Mouse (Mus musculus): ENCODE results near the gene Kcnk18. TPM values are rescaled to one million over a fixed set of nuclear protein-coding genes. Genes with fewer than 3 reads are reported as not detected.

The Kcnk18 gene
- polyA plus RNA-seq (2016; fragmentation: Nextera tagmentation; extraction: Ambion mirVana): not detected in 2 replicates

DNA sequence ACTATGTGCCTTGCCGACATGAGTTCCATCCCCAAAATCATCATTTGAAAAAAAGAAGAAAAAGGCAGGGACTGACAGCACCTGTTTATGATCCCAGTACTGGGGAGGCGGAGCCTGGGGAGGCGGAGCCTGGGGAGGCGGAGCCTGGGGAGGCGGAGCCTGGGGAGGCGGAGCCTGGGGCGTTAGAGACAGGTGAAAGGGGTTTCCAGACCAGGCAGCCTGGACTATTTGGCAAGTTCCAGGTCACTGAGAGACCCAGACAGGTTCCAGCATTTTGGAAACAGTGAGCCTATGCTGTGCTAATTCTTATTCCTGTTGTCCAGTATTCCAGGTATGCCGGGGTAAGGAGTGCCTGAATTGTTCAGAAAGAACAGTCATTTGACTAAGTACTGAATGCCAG is at the start of gene Kcnk18:
TSS of gene Kcnk18 (plus strand) at position 224 of the 400 bp plus-strand sequence.
- Histone ChIP-seq H3K4me3 (no peak within 1 kb of the TSS), H3K27me3 (ENCODE audit: insufficient read depth, poor library complexity, severe bottlenecking) (peaks cover 40% of the 10 kb centered on the region), H3K27ac (no peak within 1 kb of the TSS), H3K4me1 (replicated peaks) (peaks cover 14% of the 10 kb centered on the region), H3K9me3 (0 out of 2 replicates have a peak, but pooled peaks cover 3% of the 10 kb centered on the region), H3K36me3 (no peaks in the 10 kb centered on the region)
- WGBS: 89% methylated on average over 8 of the region's 8 CpGs
- no peak for DNase-seq (ENCODE audit: low spot score)

GRCm38 (mm10) chr19:59169936-59170765 is 48.9 kb upstream of the Kcnk18 start, which contains the start of gene Vax1:
Gene Vax1, minus strand, starts transcription at chr19:59170056.
- H3K4me1 ChIP-seq (replicated peaks): peaks cover 49% of the 10 kb centered on the region
- no peaks in the 10 kb centered on the region for H3K9me3 ChIP-seq
- H3K36me3 ChIP-seq: no peaks in the 10 kb centered on the region
- DNase-seq (ENCODE audit: low spot score): peak; percentile 60
- peak within 1 kb of the TSS; percentile 29; the same call in 1 of the 2 replicates for H3K27ac ChIP-seq
- under 1% methylated on average over 54 of the region's 54 CpGs for WGBS
- H3K27me3 ChIP-seq (ENCODE audit: insufficient read depth, poor library complexity, severe bottlenecking): peaks cover 100% of the 10 kb centered on the region
- peak within 1 kb of the TSS; percentile 43 for H3K4me3 ChIP-seq

DNA sequence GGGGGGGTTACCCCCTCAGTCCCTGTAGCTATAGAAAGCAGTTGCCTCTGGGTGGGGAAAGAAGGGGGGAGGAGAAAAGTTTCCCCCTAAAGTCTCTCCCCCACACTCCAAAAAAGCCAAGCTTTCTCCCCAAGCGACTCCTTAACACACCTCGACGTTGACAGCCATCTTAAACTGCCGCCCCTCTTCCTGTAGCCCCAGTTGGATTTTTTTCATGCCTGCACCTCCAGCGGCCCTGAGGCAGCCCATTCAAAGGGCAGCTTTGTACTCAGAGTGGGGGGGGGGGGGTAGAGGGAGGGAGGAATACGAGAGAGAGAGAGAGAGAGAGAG is 48.3 kb upstream of the Kcnk18 start:
- Histone ChIP-seq H3K27me3 (ENCODE audit: insufficient read depth, poor library complexity, severe bottlenecking) (peaks cover 100% of the 10 kb centered on the region), H3K9me3 (no peaks in the 10 kb centered on the region), H3K27ac (no peak overlapping the region; the same call in 1 of the 2 replicates), H3K4me3 (no peak overlapping the region; the same call in 1 of the 2 replicates), H3K36me3 (no peaks in the 10 kb centered on the region), H3K4me1 (replicated peaks) (peaks cover 48% of the 10 kb centered on the region)
- DNase-seq (ENCODE audit: low spot score): peak; percentile 39
- WGBS: 1% methylated on average over 6 of the region's 6 CpGs

DNA sequence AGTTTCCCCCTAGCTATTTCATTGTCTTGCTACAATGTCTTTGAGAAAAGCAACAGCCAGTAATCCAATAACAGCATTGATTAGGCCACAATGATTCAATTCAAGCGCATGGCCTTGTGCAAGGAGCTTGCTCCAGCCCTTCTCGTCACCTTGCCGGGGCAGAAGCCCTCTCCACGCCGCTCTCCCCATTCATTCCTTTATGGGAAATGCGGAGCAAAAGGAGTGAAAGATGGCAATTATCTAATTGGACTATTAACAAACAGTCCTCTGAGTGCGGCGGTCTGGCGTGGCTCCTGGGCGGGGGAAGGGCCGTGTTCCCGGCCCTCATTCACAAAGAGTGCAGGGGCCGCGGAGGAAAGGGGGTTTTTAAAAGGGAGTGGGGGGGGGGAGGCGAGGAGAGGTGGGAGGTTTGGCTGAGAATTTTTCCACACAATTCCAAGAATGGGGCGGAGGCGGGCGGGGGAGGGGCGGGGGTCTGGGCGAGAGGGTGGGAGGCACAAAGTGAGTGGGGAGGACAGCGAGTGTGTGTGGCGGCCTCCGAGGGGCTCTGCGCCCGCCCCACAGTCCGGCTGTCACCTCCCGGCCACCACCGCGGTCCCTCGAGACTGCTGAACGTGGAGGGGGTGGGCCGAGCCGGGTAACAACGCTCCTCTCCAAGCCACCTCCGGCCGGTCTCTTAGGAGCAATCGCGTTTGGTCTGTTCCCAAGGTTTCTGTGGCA is 47.7 kb upstream of the Kcnk18 start:
- H3K9me3 ChIP-seq: no peaks in the 10 kb centered on the region
- no peak overlapping the region for H3K27ac ChIP-seq
- peak; percentile 53 for DNase-seq (ENCODE audit: low spot score)
- H3K4me1 ChIP-seq (replicated peaks): peaks cover 42% of the 10 kb centered on the region
- H3K27me3 ChIP-seq (ENCODE audit: insufficient read depth, poor library complexity, severe bottlenecking): peaks cover 100% of the 10 kb centered on the region
- H3K4me3 ChIP-seq: peak overlapping the region; percentile 35
- under 1% methylated on average over 38 of the region's 38 CpGs for WGBS
- no peaks in the 10 kb centered on the region for H3K36me3 ChIP-seq

DNA sequence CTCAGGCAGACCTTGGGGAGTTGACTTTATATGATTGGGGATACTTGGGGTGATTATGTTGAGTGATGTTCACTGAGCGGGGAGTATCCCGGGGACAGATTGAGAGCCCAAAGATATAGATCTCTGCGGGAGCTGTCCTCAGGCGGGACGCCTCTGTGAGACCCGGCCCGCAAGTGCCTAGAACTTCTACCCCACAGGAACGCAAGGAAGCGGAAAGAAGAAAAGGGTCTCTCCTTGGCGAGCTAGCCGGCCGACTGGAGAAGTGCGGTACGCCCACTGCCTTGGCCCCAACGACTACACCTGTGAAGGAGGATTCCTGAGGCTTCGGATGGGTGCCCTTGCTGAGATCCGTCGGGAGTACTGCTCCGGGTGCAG is 47.2 kb upstream of the Kcnk18 start:
- Histone ChIP-seq H3K4me3 (peak overlapping the region; percentile 35), H3K36me3 (no peaks in the 10 kb centered on the region), H3K27me3 (ENCODE audit: insufficient read depth, poor library complexity, severe bottlenecking) (peaks cover 100% of the 10 kb centered on the region), H3K4me1 (replicated peaks) (peaks cover 37% of the 10 kb centered on the region), H3K27ac (no peak overlapping the region), H3K9me3 (no peaks in the 10 kb centered on the region)
- WGBS: under 1% methylated on average over 19 of the region's 19 CpGs
- peak; percentile 52 for DNase-seq (ENCODE audit: low spot score)

DNA sequence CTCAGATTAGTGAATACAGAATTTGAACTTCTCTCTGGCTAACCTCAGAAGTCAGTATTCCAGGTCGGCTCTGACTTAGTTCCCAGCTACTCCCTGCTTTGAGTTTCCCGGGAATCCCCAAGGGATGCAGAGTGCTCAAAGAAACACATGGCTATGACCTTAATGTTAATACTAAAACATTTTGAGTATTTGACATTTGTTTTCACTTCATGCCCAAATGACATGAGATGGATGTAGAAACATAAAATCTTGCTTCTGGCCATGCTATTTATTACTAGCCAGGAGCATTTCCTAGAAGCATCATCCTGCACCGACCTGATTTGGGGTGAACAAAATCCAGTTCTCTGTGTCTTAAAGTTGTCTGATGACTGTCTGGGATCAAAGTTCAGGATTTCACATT is 46.2 kb upstream of the Kcnk18 start:
- no peaks in the 10 kb centered on the region for H3K36me3 ChIP-seq
- H3K27ac ChIP-seq: no peak overlapping the region
- H3K4me3 ChIP-seq: no peak overlapping the region
- no peak for DNase-seq (ENCODE audit: low spot score)
- H3K27me3 ChIP-seq (ENCODE audit: insufficient read depth, poor library complexity, severe bottlenecking): peaks cover 100% of the 10 kb centered on the region
- 4% methylated on average over 3 of the region's 3 CpGs for WGBS
- H3K9me3 ChIP-seq: no peaks in the 10 kb centered on the region
- peaks cover 34% of the 10 kb centered on the region for H3K4me1 ChIP-seq (replicated peaks)

DNA sequence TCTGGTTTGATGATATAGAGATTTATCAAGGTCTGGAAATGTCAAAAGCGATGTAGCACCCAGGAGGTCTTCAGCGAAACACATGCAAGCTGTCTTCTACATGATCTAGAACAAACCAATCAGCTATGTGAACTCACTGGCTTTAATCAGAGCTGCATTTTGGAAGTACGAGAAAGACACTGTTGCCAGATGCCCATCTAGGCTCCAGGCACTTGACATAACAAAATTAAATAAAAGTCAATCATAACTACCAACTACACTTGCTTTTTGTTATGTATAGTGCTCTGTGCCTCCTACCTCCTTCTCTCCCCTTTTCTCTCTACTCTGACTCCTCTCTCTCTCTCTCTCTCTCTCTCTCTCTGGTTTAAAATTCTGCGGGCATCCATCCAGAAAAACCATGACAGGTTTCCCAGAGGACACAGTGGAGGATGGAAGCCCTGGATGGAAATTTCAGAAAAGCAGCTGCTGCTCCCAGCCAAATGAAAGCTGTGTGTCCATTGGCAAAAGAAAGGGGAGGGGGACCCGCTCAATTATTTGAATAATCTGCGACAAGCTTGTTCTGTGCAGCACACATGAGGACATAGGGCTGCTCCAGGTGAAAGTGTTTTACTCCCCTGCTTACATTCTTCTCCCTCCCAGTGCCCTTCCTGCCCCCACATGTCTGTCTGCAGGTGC is 45.5 kb upstream of the Kcnk18 start:
- no peak overlapping the region for H3K4me3 ChIP-seq
- H3K27me3 ChIP-seq (ENCODE audit: insufficient read depth, poor library complexity, severe bottlenecking): peaks cover 100% of the 10 kb centered on the region
- H3K36me3 ChIP-seq: no peaks in the 10 kb centered on the region
- WGBS: 13% methylated on average over 6 of the region's 6 CpGs
- no peak overlapping the region for H3K27ac ChIP-seq
- H3K9me3 ChIP-seq: no peaks in the 10 kb centered on the region
- DNase-seq (ENCODE audit: low spot score): no peak
- peaks cover 34% of the 10 kb centered on the region for H3K4me1 ChIP-seq (replicated peaks)

- H3K36me3 ChIP-seq: no peaks in the 10 kb centered on the region
- no peaks in the 10 kb centered on the region for H3K9me3 ChIP-seq
- no peaks in the 10 kb centered on the region for H3K4me1 ChIP-seq (replicated peaks)
- WGBS: 66% methylated on average over 3 of the region's 3 CpGs
- no peak for DNase-seq (ENCODE audit: low spot score)
- no peak overlapping the region for H3K4me3 ChIP-seq
- no peak overlapping the region for H3K27ac ChIP-seq
- H3K27me3 ChIP-seq (ENCODE audit: insufficient read depth, poor library complexity, severe bottlenecking): peaks cover 92% of the 10 kb centered on the region
These were observed 35.0 kb upstream of the Kcnk18 start for GRCm38 (mm10) chr19:59184000-59184399.

- no peaks in the 10 kb centered on the region for H3K9me3 ChIP-seq
- H3K4me3 ChIP-seq: no peak overlapping the region
- WGBS: 15% methylated on average over 4 of the region's 4 CpGs
- peaks cover 4% of the 10 kb centered on the region; the same call in 1 of the 2 replicates for H3K4me1 ChIP-seq (replicated peaks)
- no peak for DNase-seq (ENCODE audit: low spot score)
- peaks cover 100% of the 10 kb centered on the region for H3K27me3 ChIP-seq (ENCODE audit: insufficient read depth, poor library complexity, severe bottlenecking)
- H3K27ac ChIP-seq: no peak overlapping the region
- no peaks in the 10 kb centered on the region for H3K36me3 ChIP-seq
These were observed 30.0 kb upstream of the Kcnk18 start for GRCm38 (mm10) chr19:59188981-59189380.

DNA sequence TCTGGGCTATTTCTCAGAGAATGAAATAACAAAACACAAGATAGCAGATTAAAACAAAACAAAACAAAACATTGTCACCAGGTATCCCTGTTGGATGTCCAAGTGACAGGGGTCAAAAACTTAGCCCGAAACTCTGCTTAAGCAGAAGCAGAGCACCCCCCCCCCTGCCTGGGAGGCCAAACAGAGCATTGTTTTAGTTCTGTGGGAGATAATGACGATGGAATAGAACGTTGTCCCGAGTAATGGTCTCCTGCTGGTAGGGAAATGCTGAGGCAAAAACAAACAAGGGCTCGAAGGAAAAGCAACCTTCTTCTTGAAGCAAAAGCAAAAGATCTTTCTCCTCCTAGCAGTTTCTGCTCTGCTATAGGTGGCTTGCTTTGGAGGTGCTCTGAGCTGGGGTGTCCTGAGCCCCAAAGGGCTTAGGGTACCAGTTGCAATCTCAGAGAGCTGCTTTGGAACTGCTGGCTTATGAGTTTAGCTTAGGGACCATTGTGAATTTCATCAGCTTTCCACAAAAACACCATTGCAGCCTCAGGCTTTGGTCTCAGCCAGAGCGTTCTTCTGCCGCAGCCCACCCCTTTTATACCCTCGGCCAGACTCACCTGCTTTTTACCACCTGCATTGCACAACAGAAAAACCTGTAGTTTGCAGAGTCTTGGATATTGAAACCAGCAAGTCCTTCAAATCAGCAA is 28.4 kb upstream of the Kcnk18 start:
- peaks cover 9% of the 10 kb centered on the region; the same call in 1 of the 2 replicates for H3K4me1 ChIP-seq (replicated peaks)
- DNase-seq (ENCODE audit: low spot score): peak; percentile 36
- no peaks in the 10 kb centered on the region for H3K36me3 ChIP-seq
- peaks cover 100% of the 10 kb centered on the region for H3K27me3 ChIP-seq (ENCODE audit: insufficient read depth, poor library complexity, severe bottlenecking)
- no peaks in the 10 kb centered on the region for H3K9me3 ChIP-seq
- no peak overlapping the region for H3K4me3 ChIP-seq
- 0% methylated on average over 8 of the region's 8 CpGs for WGBS
- H3K27ac ChIP-seq: no peak overlapping the region

DNA sequence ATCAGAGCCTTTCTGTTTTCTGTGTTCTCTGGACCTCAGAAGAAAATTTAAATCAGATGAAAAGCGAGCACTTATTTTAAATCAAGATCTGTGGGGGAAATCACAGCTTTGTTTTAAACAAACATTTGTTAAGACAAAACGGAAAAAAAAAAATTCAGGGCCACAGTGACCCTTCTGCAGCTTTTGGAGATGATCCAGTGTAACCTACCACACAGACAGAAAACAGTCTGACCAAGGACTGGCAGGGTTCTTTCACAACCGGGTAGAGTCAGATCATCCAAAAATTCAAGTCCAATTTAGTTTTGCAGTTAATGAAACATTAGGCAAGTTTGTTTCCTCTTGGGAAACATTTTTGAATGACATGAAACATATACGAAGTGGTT is 27.9 kb upstream of the Kcnk18 start:
- peaks cover 100% of the 10 kb centered on the region for H3K27me3 ChIP-seq (ENCODE audit: insufficient read depth, poor library complexity, severe bottlenecking)
- H3K27ac ChIP-seq: no peak overlapping the region
- H3K4me3 ChIP-seq: no peak overlapping the region
- peaks cover 10% of the 10 kb centered on the region; the same call in 1 of the 2 replicates for H3K4me1 ChIP-seq (replicated peaks)
- 7% methylated on average over 4 of the region's 4 CpGs for WGBS
- DNase-seq (ENCODE audit: low spot score): no peak
- no peaks in the 10 kb centered on the region for H3K36me3 ChIP-seq
- H3K9me3 ChIP-seq: no peaks in the 10 kb centered on the region

GRCm38 (mm10) chr19:59192491-59192890 is 26.5 kb upstream of the Kcnk18 start:
- no peak overlapping the region for H3K27ac ChIP-seq
- peak; percentile 20 for DNase-seq (ENCODE audit: low spot score)
- peaks cover 100% of the 10 kb centered on the region for H3K27me3 ChIP-seq (ENCODE audit: insufficient read depth, poor library complexity, severe bottlenecking)
- no peak overlapping the region for H3K4me3 ChIP-seq
- H3K4me1 ChIP-seq (replicated peaks): peaks cover 15% of the 10 kb centered on the region; the same call in 1 of the 2 replicates
- no peaks in the 10 kb centered on the region for H3K9me3 ChIP-seq
- H3K36me3 ChIP-seq: no peaks in the 10 kb centered on the region
- 5% methylated on average over 2 of the region's 2 CpGs for WGBS

Data from hindbrain, embryonic 10.5 days (tissue).